Mouse (Mus musculus): ENCODE measurements around the gene Chil1.

The Chil1 gene

DNA sequence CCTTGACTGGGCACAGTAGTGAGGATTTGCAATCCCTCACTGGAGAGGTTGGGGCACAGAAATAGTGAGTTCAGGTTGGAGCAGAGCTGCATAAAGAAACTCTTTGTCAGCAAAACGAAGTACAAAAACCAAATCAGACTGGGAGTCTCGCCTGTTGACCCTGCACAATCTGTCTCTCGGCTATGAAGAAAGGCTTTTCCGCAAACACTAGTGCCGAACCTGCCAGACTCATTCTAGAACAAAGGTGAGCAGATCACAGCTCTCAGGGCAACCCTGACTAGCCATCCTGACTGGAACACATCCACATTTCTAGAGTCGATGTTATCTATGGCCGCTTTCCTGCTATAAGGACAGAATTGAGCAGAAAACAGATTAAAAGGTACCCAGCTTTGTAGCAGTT lies 8.9 kb upstream of the Chil1 start:
- no peak for DNase-seq (ENCODE audit: low read depth, low spot score)

DNA sequence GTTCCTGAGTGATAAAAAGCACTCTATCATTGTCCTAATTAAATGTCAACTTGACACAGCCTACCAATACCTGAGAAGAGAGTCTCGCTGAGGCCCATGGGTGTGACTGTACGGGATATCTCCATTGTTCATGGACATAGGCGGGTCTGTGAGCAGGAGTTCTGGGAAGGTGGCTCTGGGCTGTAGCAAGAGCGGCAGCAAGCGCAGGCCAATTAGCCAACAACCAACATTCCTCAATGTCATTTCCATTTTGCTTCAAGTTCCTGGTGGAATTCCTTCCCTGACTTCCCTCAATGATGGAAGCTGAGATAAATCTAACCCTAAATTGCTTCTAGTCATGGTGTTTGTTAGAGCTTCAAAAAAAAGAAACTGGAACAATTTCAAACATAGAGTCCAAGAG lies 4.0 kb upstream of the Chil1 start:
- DNase-seq (ENCODE audit: low read depth, low spot score) = no peak

DNA sequence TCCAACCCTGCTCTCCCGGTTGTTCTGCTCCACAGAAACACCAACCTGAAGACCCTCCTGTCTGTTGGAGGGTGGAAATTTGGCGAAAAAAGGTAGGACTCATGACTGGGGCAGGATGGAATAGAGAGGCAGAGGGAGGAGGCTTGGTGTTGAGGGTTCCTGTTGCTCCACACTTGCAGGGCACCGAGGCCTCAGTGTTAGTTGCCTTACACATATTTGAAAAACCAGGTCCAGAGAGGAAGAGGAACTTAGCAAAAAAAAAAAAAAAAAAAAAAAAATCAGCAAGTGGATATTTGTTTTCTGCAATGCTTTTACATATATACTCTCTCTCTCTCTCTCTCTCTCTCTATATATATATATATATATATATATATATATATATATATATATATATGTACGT lies 2.1 kb downstream of the Chil1 start:
- DNase-seq (ENCODE audit: low read depth, low spot score) = no peak

DNA sequence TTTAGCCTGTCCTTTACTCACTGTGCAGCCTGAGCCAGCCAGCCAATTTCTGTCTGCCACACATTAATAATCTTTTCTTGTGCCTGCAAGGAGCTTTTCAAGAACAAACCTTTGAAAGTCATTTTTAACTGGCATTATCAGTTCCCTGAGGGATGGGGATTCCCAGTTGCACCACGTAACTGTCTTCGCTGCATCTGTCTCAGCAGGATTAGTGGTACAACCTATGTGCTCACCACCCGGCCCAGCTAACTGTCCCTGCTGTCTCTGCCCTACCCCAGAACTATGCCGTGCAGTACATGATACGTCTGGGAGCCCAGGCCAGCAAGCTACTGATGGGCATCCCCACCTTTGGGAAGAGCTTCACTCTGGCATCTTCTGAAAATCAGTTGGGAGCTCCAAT lies 6.2 kb downstream of the Chil1 start:
- DNase-seq (ENCODE audit: low read depth, low spot score) = no peak

DNA sequence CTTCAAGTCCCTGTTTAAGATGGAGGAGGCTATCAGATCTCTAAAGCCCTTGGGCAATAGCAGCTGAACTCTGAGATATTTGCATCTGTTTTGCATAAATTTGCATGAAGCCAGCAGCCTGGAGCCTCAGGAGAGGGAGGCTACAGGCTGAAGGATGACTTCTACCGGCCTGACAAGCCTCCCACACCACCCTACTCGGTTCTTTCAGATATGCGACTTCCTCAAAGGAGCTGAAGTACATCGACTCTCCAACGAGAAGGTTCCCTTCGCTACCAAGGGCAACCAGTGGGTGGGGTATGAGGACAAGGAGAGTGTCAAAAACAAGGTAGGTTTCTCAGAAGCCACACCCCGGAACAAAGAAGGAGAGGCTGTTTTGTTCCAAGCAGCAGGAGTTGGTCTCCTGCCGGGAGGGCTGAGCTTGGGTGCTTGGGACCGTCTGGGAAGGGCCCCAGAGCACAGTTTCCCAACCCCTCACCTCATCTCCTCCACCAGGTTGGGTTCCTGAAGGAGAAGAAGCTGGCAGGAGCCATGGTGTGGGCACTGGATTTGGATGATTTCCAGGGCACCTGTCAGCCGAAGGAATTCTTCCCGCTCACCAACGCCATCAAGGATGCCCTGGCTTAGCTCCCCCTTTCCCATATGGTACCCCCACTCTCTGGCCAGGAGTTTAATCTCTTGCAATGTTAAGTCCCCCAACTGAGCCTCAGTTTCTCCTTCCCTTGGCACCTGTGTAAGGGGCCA lies 7.2 kb downstream of the Chil1 start:
- peak; percentile 76 for DNase-seq (ENCODE audit: low read depth, low spot score)

DNA sequence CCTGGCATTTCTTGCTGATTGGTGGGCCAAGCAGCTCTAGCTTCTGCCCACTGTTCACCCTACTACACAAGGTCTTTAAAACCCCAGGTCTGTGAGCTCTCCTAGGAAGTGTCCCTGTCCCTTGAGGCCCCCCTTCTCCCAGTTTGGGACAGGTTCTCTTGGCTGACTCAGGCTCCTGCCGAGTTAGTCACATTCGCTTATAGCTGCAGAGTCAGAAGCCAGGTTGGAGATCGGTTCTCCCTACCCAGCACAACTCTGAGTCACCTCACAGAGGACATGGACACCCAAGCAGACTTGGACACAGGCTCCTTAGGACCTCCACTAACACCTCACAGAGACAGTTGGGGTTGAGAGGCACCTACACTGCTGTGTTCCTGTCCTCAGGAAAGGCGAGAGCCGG lies 9.2 kb downstream of the Chil1 start:
- no peak for DNase-seq (ENCODE audit: low read depth, low spot score)

DNA sequence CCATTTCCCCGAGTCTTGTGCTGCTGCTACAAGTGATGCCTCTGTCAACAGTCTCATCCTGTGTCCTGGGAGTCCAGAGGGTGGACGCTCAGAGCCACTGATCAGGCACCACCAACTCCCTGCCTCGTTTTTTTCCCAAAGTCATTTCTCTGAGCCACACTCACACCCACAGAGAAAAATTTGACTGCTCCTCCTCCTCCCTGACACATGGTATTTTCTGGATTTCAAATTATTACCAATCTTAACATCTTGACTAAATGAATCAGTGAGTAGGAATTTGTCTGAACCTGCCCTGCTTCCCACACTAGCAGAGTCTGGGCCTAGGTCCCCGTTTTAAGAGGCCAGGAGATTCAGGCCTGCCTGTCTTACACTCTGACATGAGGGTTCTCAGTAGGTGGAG lies 10.0 kb downstream of the Chil1 start:
- no peak for DNase-seq (ENCODE audit: low read depth, low spot score)

DNA sequence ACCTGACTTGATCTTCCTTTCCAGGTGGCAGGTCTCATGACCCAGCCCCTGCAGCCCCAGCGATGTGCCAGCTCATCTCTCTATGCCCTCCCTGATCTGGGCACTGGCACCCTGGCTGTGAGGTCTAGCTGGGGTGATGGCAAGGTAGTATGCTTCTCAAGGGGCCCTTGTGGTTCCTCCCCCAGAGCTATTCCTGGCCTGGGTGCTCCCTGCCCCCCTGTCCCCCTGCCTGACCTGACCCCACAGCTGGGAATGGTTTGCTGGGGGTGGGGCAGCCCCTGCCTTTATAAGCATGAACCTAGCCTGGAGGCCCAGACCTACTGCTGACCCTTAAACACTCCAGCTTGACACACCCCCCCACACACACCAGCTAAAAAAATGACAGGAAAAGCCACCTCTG lies 11.2 kb downstream of the Chil1 start, which contains the start of gene Mybph:
Mybph (plus strand) TSS at position 323 of the 400 bp plus-strand sequence.
- no peak for DNase-seq (ENCODE audit: low read depth, low spot score)

DNA sequence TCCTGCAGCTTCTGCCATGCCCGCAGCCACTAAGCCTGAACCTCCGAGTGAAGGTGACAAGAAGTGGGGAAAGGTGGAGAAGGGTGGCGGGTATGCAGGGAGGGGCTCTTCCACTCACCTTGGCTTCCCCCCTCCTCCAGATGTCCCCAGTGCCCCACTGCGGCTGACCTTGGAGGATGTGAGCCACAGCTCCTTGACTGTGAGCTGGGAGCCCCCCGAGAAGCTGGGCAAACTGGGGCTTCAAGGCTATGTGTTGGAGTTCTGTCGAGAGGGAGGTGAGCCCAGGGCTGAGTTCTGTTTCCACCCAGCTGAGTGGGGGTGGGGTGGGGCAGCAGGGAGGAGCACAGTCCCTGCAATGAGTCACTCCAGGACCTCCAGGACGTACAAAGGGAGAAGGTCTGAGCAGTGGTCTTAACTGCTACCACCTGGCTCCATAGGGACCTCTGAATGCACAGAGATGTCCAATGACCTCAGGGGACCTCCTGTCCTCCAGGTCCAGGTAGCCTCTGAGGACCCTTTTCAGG lies 11.8 kb downstream of the Chil1 start:
- no peak for DNase-seq (ENCODE audit: low read depth, low spot score)

DNA sequence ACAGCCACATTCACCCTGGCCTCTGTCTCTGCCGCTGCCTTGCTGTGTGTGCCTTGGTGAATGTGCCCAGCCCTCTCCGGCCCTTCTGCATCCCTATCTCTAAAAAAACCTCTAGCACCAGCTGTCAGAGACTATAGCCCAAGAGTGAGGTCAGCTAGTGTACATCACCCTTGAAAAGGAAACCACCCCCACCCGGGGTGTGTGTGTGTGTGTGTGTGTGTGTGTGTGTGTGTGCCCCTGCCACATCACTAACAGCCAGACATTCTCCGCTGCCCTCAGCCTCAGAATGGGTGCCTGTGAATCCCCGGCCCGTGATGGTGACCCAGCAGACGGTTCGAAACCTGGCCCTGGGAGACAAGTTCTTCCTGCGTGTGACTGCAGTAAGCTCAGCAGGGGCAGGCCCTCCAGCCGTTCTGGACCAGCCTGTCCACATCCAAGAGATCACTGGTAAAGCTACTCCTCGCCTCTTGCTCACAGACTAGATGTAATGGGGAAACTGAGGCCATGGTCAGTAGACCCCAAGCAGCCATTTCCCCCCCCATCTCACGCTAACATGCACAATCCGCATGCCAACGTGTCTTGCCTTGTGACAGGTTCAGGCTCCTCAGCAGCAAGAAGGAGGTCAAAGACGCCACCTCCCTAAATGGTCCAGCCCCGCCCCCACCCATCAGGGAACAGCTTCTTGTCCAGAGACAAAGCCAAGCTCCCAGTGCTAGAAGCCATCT lies 12.5 kb downstream of the Chil1 start:
- DNase-seq (ENCODE audit: low read depth, low spot score) = no peak

DNA sequence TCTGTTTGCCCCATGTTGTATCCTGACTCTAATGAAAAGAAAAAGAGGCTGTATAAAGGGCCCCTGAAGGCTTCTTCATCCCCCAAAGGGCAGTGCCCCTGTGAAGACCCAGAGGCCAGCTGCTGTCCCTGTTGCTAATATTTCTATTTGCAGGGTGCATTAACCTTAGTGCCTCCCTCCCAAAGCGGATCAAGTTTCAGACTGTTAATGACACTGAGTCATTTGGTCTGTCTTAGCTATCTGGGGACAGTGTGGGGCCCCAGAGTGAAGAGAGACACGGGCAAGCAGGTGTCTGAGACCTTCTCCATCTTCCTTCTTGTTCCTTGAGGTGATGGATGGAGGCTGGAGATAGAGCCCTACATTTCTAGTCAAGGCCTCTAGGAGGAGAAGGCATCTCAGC lies 13.1 kb downstream of the Chil1 start:
- DNase-seq (ENCODE audit: low read depth, low spot score) = no peak

DNA sequence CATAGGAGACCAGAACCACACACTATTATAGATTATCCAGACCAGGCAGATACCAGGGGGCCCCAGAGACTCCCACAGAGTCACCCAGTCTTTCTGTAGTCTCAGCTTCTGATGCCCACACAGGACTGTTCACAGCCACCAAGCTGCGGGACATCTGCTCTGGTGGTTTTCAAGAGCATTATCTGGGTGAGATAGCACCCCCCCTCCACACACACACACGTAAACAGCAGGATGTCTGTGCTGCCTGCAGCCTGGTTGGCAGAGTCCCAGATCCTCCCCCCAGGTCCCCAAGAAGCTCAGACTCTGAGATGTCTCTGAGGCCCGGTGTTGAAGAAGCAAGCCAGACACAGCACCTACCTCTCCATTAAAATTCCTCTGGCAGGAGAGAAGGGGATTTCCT lies 13.6 kb downstream of the Chil1 start:
- DNase-seq (ENCODE audit: low read depth, low spot score) = peak; percentile 90

DNA sequence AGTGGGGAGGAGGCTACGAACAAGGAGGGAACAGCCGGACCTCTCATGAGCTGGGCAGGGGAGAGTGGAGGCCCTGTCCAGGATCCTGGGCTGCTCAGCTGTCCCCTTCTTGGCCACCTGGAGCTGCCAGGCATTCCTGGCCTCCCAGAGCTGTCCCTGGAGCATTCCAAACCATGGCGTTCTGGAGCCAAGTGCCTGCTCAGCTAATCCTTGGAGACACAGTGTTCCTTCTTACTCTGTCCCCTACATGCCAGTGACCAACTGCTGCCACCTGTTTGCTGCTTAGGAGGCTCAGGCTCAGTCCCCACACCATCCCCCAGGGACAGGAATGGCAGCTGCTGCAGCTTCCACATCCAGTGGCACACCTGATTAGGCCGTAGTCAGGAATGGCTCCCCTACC lies 14.0 kb downstream of the Chil1 start:
- peak; percentile 87 for DNase-seq (ENCODE audit: low read depth, low spot score)

DNA sequence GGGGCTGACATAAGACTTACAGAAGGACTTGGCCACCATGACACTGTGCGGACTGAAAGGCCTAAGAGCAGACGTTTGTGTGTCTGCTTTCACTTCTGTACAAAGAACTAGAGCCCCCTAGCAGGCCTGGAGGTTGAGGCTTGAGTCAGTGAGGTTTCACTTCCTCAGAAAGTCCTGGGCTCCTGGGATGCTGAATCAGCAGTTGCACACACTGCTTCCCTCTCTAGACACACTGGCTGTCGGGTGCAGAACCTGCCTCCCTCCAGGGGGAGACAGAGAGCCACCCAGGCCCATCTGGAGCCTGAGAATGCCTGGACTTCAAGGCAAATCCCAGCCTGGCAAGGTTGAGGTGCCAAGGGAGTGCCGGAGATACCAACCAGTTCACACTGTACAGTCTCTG lies 14.4 kb downstream of the Chil1 start:
- DNase-seq (ENCODE audit: low read depth, low spot score) = peak; percentile 85

DNA sequence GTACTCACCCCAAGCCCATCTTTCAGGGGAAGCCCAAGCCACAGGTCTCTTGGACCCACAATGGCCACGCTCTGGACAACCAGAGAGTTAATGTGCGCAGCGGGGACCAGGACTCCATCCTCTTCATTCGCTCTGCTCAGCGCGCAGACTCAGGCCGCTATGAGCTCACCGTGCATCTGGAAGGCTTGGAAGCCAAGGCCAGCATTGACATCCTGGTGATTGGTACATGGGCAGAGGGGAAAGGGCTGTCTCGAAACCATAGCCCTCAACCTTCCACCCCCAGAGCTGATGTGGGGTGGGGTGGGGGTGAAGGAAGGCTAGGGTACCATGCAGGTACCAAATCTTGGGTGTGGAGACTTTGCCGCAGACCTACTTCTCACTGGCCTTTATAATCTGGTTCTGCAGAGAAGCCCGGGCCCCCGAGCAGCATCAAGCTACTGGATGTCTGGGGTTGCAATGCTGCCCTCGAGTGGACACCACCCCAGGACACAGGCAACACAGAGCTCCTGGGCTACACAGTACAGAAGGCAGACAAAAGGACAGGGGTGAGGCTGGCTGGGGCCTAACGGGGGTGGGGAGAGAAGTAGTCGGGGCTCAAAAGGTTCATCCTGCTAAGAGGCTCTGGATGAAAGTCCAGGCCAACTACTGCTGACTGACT lies 15.5 kb downstream of the Chil1 start:
- DNase-seq (ENCODE audit: low read depth, low spot score) = no peak

DNA sequence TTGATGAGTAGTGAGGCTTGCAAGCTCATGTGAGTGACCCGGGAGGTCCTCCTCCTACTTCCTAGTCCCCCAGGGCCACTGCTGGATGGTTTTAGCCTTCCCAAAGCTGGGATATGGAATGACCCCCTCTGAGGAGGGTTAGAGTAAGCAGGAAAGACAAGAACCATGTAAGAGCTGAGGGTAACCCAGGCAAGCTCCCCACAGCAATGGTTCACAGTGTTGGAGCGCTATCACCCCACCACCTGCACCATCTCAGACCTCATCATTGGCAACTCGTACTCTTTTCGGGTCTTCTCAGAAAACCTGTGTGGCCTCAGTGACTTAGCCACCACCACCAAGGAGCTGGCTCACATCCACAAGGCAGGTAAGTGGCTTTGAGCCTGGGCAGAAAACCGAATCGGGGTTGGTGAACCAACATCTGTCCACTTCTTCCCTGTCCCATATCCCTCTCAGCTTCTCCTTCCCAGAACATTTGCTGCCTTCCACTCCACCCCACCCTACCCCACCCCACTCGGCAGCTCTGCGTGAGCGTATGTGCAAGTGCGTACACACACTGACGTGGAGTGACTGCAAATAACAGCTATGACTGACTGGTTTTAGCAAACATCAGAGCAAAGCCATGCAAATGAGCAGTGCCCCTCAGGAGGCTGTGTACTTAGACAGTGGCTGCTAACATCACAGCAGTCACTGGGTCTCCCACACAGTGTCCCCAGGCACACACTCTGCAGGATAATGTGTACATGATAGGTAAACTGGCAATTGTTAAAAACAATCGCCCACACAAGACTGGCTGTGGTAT lies 16.4 kb downstream of the Chil1 start:
- peak; percentile 75 for DNase-seq (ENCODE audit: low read depth, low spot score)

DNA sequence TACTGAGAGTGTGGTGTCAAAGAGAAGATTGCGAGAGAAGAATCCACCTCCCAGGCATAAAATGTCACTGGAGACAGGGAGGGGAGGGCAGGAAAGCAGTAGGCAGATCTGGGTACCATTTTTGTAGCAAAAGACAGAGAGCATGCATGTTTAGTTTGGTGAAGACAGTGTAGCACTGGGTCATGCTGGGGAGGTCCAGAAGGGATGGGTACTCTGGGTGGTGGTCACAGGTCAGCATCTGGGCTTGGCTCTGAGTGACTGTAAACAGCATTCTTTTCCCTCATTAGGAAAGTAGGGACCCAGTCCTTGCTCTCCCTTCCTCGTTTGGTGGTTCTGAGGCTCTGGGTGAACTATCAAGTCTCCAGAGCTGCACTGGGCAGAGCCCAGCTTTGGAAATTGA lies 18.5 kb downstream of the Chil1 start:
- no peak for DNase-seq (ENCODE audit: low read depth, low spot score)

DNA sequence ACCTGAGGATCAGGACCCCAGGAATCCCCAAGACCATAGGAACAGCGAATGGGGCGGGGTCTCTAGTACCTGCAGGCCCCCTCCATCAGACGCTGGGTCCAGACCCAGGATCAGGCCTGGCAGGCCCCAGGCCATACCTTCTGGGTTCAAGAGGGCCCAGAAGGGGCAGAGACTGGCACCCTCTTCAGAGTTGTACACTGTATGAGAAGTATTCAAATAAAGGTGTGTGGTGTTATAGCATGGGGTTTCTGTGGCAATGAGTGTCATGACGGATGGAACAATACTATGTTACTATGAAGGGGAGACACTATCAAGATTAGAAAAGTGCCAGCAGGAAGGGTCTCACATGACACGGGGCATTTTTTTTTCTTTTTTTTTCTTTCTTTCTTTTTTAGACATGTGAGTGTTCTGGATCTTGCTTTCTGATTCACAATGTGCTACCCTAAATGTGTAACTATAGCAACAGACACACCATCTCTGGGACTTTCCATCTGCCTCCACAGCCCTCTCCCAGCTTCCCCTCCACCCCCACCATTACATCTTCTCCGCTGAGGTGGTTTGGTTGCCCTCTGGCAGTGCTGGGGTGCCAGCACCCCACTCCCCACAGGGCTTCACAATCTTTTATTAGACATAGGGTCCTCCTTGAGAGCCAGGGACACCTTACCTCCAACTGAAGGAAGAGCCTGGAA lies 19.2 kb downstream of the Chil1 start:
- DNase-seq (ENCODE audit: low read depth, low spot score) = peak; percentile 81

DNA sequence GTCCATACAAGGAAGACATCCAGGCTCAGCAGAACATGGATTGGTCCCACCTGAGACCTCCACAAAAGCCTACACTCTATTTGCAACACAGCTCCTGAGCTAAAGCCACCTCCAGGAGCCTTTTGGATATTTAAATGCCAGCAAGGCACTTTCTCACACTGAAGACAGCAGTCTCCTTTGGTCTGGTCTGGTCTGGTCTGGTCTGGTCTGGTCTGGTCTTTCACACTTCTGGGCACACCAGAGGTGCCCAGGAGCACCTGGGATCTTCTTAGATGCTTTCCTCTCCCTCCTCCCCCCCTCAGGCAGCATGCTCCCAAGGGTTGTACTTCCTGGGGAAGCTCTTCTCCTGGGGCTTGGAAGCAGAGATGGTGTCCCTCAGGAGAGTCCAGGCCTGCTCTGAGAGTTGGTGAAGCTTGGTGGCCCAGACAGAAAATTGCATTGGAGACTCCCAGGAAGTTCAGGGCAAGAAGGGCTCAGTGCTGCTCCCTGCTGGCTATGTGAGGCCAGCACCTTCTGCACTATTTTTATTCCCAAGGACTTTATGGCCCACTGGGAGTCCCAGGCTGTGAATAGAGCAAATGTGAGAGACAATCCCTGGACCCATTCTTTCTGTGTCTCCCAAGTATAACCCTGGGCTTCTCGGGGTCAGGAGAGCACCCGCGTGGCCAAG lies 19.9 kb downstream of the Chil1 start:
- DNase-seq (ENCODE audit: low read depth, low spot score) = peak; percentile 73

DNA sequence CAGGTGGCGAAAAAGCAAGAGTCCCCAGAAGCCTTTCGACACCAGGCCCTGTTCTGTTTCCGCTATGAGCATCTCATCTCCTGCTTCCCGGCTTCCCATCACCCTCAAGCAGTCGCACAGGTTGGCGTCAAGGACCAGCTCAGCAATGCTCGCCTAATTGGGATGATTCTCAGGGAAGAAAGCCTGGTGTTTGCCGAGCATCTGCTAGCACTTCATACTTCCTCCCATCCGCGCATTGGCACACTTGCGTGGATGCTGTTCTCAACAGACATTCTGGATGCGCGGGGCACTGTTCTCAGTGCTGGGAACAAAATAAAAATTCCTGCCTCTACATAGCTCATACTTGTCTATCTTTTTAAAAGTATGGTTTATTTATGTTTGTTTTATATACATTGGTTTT lies 22.3 kb downstream of the Chil1 start:
- DNase-seq (ENCODE audit: low read depth, low spot score) = peak; percentile 90

Measured in brain, adult 2 months (tissue).